Mouse (Mus musculus): ENCODE measurements around the gene Esm1. TPM values are rescaled to one million over a fixed set of nuclear protein-coding genes. Genes with fewer than 3 reads are reported as not detected.
A peak's percentile ranks its signal among the peaks of the same experiment; 100 is the strongest.

Gene Esm1
- total RNA-seq (2021) = under 1 TPM; 0.28 to 0.51 TPM

GRCm38 (mm10) chr13:113209624-113210023, at the start of gene Esm1:
Gene Esm1 (plus strand): TSS chr13:113209659.
- no peak for DNase-seq
- intact Hi-C loops (cut with DNase I) = no loop called here

GRCm38 (mm10) chr13:113164252-113165005, 45.0 kb upstream of the Esm1 start:
- intact Hi-C loops (cut with DNase I) = no loop called here
- DNase-seq = no peak

- intact Hi-C loops (cut with DNase I) = no loop called here
- no peak for DNase-seq
Measured at GRCm38 (mm10) chr13:113168018-113168534, 41.4 kb upstream of the Esm1 start.

- no peak for DNase-seq
- intact Hi-C loops (cut with DNase I) = no loop called here
Measured at GRCm38 (mm10) chr13:113170256-113170655, 39.2 kb upstream of the Esm1 start.

GRCm38 (mm10) chr13:113174162-113174561, 35.3 kb upstream of the Esm1 start:
- intact Hi-C loops (cut with DNase I) = no loop called here

GRCm38 (mm10) chr13:113183310-113183709, 26.1 kb upstream of the Esm1 start:
- intact Hi-C loops (cut with DNase I) = no loop called here

More at GRCm38 (mm10) chr13:113174162-113174561, 35.3 kb upstream of the Esm1 start:
- DNase-seq = no peak

GRCm38 (mm10) chr13:113183720-113184119, 25.7 kb upstream of the Esm1 start:
- no peak for DNase-seq
- intact Hi-C loops (cut with DNase I) = no loop called here

More at GRCm38 (mm10) chr13:113183310-113183709, 26.1 kb upstream of the Esm1 start:
- no peak for DNase-seq

- DNase-seq = no peak
- intact Hi-C loops (cut with DNase I) = no loop called here
Measured at GRCm38 (mm10) chr13:113196808-113197674, 12.4 kb upstream of the Esm1 start.

GRCm38 (mm10) chr13:113197872-113198502, 11.5 kb upstream of the Esm1 start:
- no peak for DNase-seq
- intact Hi-C loops (cut with DNase I) = no loop called here

- intact Hi-C loops (cut with DNase I) = no loop called here
Measured at GRCm38 (mm10) chr13:113199331-113199730, 10.1 kb upstream of the Esm1 start.

GRCm38 (mm10) chr13:113200726-113201125, 8.7 kb upstream of the Esm1 start:
- no peak for DNase-seq

More at GRCm38 (mm10) chr13:113199331-113199730, 10.1 kb upstream of the Esm1 start:
- no peak for DNase-seq

GRCm38 (mm10) chr13:113201631-113202030, 7.8 kb upstream of the Esm1 start:
- intact Hi-C loops (cut with DNase I) = no loop called here
- DNase-seq = no peak

More at GRCm38 (mm10) chr13:113200726-113201125, 8.7 kb upstream of the Esm1 start:
- intact Hi-C loops (cut with DNase I) = no loop called here

- intact Hi-C loops (cut with DNase I) = no loop called here
- no peak for DNase-seq
Measured at GRCm38 (mm10) chr13:113202184-113202583, 7.3 kb upstream of the Esm1 start.

GRCm38 (mm10) chr13:113203146-113203545, 6.3 kb upstream of the Esm1 start:
- no peak for DNase-seq
- intact Hi-C loops (cut with DNase I) = no loop called here

- intact Hi-C loops (cut with DNase I) = no loop called here
- no peak for DNase-seq
Measured at GRCm38 (mm10) chr13:113205346-113205745, 4.1 kb upstream of the Esm1 start.

- no peak for DNase-seq
- intact Hi-C loops (cut with DNase I) = no loop called here
Measured at GRCm38 (mm10) chr13:113211345-113211744, 1.9 kb downstream of the Esm1 start.

- intact Hi-C loops (cut with DNase I) = no loop called here
- DNase-seq = no peak
Measured at GRCm38 (mm10) chr13:113212401-113212800, 2.9 kb downstream of the Esm1 start.

- intact Hi-C loops (cut with DNase I) = no loop called here
- no peak for DNase-seq
Measured at GRCm38 (mm10) chr13:113213865-113214264, 4.4 kb downstream of the Esm1 start.

GRCm38 (mm10) chr13:113221851-113222250, 12.4 kb downstream of the Esm1 start:
- intact Hi-C loops (cut with DNase I) = no loop called here
- no peak for DNase-seq

GRCm38 (mm10) chr13:113224105-113224504, 14.6 kb downstream of the Esm1 start:
- peak; percentile 64 to 76 for DNase-seq
- intact Hi-C loops (cut with DNase I) = no loop called here

- no peak for DNase-seq
- intact Hi-C loops (cut with DNase I) = loop anchor here (5.0 kb wide), 1 partner anchor 41 kb away; no protein-coding TSS in a partner anchor
Measured at GRCm38 (mm10) chr13:113225811-113226210, 16.4 kb downstream of the Esm1 start, which contains the start of gene Gzmk. Gene Gzmk (minus strand): TSS chr13:113225908.

Data from heart, postnatal 36 days (tissue).